Mouse (Mus musculus) erythroblast, embryonic 14.5 days (primary cell): ENCODE data around the gene Faf1. TPM values are rescaled to one million over a fixed set of nuclear protein-coding genes. Genes with fewer than 3 reads are reported as not detected.

Source experiments
- H3K27me3 ChIP-seq: 2 replicates; pipeline ENCODE4 v1.6.1; 2012; ENCODE audit warnings: inconsistent platforms; ENCODE audit not compliant: control insufficient read depth
- H3K36me3 ChIP-seq: 2 replicates; pipeline ENCODE4 v1.6.1; 2012; ENCODE audit warnings: mild to moderate bottlenecking, inconsistent platforms; ENCODE audit not compliant: control insufficient read depth
- H3K4me1 ChIP-seq: 2 replicates; pipeline ENCODE4 v1.6.1; 2012; ENCODE audit warnings: inconsistent platforms; ENCODE audit not compliant: control insufficient read depth
- H3K4me3 ChIP-seq: replicated peaks from 2 replicates; pipeline ENCODE3; 2012; ENCODE audit warnings: moderate library complexity, mild to moderate bottlenecking, inconsistent platforms
- H3K9me3 ChIP-seq: 2 replicates; pipeline ENCODE4 v1.6.1; 2012; ENCODE audit warnings: low read length, inconsistent platforms, mixed read lengths; ENCODE audit not compliant: control insufficient read depth
- GATA1 ChIP-seq: IDR thresholded peaks from 2 replicates; pipeline ENCODE4 v1.6.1; 2012; ENCODE audit warnings: low read length, inconsistent platforms, mixed read lengths
- TAL1 ChIP-seq: IDR thresholded peaks from 3 replicates; pipeline ENCODE4 v1.6.1; 2012; ENCODE audit warnings: low read length, inconsistent platforms, mixed read lengths
- polyA plus RNA-seq: library from polyadenylated mRNA; stranded (reverse); fragments of >175 nt; gene quantifications from 2 replicates; pipeline ENCODE4 v1.2.3, GENCODE M21; 2012

Gene Faf1
- polyA plus RNA-seq, 1 experiment: 0.77 TPM

DNA sequence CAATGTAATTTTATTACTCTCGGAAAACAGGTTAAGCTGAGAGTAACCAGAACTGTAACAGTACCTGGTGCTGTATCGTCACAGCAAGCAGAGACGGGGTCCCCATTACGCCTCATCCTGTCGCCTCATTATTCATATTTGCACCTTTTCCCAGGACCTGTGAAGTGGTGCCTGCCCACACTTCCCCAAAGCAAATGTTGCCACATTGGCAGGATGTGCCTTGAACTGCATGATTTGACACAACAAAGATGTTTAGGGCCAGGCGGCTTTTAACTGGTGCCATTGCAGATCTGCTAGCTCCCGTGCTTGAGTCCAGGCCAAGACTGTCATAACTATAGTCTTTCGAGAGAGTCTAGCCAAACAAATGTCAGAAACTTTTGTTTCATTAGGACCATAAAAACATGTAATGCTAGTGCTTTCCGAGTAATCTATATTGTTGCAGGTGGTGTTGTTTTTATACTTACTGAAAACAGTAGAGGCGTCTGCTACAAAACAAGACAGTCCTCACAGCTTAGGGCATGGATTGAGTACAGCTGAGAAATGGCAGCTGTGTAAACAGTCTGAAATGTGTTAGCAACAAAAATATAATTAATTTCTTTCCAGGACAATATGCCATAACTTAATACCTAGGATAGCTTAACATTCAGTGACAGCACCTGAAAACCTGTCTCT is 121.3 kb downstream of the Faf1 start:
- peaks cover 9% of the 10 kb centered on the region for H3K4me1 ChIP-seq
- H3K27me3 ChIP-seq: no peaks in the 10 kb centered on the region
- no peak overlapping the region for H3K4me3 ChIP-seq
- TF ChIP-seq TAL1: no peak
- no peak for TF ChIP-seq GATA1
- peaks cover 29% of the 10 kb centered on the region for H3K36me3 ChIP-seq
- H3K9me3 ChIP-seq: no peaks in the 10 kb centered on the region

DNA sequence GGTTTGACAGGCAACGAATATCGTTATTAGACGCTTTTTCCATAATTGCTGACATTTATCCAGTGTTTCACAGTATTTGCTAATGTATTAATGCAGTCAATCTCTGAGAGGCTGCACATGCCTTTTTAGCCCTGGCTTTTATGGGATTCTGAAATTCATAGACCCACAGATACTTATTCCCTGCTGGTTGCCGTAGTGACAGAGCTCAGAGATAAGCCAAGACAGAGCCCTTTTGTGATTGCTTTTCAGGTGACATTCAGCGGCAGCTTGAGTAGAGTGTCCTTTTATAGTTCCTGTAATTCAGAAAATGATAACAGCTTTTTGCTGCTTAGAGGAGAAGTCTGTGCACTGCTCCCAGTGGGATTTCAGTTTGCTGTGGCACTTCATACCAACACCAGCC is 130.0 kb downstream of the Faf1 start:
- Histone ChIP-seq H3K27me3 (no peaks in the 10 kb centered on the region), H3K9me3 (no peaks in the 10 kb centered on the region), H3K36me3 (peaks cover 4% of the 10 kb centered on the region; the same call in 1 of the 2 replicates), H3K4me3 (no peak overlapping the region), H3K4me1 (peaks cover 6% of the 10 kb centered on the region)
- TF ChIP-seq TAL1 (no peak), GATA1 (no peak)

DNA sequence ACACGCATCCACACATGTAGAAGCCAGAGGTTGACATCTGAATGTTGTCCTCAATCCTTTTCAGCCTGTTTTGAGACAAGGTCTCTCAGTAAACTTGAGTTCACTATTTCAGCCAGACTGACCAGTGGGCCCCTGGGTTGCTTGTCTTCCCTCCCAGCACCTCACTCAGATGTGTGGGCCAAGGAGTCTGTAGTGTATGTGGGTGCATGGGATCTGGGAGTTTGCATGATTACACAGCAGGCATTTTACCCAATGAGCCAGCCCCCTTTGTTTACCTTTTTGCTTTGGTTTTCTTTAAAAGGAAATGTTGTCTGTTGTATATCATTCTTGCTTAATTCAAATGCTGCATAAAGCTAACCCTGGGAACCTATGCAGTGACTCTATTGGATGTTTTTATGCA is 138.8 kb downstream of the Faf1 start:
- TF ChIP-seq TAL1 (no peak), GATA1 (no peak)
- Histone ChIP-seq H3K9me3 (no peaks in the 10 kb centered on the region), H3K4me1 (peaks cover 9% of the 10 kb centered on the region), H3K4me3 (no peak overlapping the region), H3K27me3 (no peaks in the 10 kb centered on the region), H3K36me3 (no peaks in the 10 kb centered on the region; the same call in 1 of the 2 replicates)

DNA sequence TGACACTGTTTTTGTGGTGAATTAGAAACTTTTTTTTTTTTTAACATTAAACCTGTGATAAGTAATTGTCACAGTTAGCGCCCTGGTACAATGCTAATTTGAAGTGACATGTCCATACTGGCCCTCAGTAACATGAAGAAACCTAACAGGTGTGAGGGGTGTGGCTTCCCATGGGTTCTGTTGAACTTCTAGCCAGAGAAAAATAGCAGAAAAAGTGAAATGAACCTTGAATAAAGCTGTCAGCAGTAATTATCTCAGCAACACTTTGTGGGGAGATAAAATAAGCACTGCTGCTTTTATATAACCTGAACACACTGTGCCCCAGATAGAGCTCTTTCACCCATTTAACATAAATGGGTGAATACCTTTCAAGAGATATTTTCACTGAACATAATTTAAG is 139.2 kb downstream of the Faf1 start:
- H3K27me3 ChIP-seq: no peaks in the 10 kb centered on the region
- TF ChIP-seq TAL1: no peak

DNA sequence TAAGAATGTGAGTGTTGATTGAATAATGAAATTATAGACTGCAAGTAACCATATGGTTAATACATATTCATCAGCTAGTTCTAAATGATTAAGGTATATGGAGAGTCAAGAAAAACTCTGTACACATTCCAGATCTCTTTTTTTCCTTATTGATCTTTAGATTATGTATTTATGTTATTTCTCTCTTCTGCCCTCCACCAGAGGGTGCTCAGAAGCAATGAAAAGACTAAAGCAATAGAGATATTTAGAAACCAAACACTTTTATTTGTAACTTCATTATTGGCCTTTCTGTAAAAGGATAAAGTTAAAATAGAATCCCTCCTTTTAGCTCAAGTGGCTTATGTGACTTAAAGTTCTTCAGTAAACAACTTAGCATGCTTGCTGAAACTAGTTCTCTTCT is 143.1 kb downstream of the Faf1 start:
- Histone ChIP-seq H3K4me3 (no peak overlapping the region), H3K27me3 (no peaks in the 10 kb centered on the region), H3K36me3 (no peaks in the 10 kb centered on the region; the same call in 1 of the 2 replicates), H3K4me1 (peaks cover 9% of the 10 kb centered on the region), H3K9me3 (no peaks in the 10 kb centered on the region)
- TF ChIP-seq GATA1 (no peak), TAL1 (no peak)

More for the DNA sequence above, 139.2 kb downstream of the Faf1 start:
- no peaks in the 10 kb centered on the region for H3K9me3 ChIP-seq
- peaks cover 9% of the 10 kb centered on the region for H3K4me1 ChIP-seq
- no peaks in the 10 kb centered on the region; the same call in 1 of the 2 replicates for H3K36me3 ChIP-seq
- no peak overlapping the region for H3K4me3 ChIP-seq

DNA sequence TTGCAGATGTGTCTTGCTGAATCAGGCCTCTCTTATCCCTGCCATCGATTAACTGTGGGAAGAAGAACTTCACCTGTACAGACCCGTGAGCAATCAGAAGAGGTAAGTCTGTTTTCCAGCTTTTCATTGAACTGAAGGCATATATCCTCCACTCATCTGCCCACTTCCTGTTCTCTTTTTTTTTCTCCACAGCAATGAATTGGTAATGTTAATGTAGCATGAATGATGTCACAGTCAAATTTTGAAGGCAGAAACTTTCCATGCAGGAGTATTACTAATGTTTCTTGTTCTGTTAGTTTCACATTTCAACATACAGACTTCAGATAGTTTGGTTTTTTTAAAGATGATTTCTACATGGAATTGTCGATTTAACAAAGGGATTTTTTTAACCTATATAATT is 153.4 kb downstream of the Faf1 start:
- TF ChIP-seq TAL1 (no peak), GATA1 (no peak)
- no peak overlapping the region for H3K4me3 ChIP-seq

DNA sequence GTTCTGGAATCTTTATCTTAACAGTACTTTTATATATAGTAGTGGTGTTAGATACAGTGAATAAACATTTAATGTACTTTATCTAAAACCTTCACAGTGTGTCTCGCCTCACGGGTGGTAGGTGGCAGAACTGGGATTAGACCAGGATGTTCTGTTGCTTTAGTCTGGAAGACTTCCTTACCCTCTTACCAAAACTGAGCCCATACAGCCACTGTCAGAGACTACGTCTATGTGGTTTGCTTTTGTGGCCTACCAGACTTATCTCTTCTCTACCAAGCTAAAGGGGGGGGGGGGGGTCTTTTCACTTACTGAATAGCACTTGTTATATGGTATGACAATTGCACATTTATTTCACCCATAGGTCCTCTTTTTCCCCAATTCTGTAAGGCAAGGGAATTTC is 181.5 kb downstream of the Faf1 start:
- Histone ChIP-seq H3K27me3 (no peaks in the 10 kb centered on the region), H3K4me1 (no peaks in the 10 kb centered on the region), H3K36me3 (peaks cover 8% of the 10 kb centered on the region), H3K4me3 (no peak overlapping the region), H3K9me3 (no peaks in the 10 kb centered on the region)
- TF ChIP-seq GATA1: no peak
- no peak for TF ChIP-seq TAL1

More for the DNA sequence above, 153.4 kb downstream of the Faf1 start:
- no peaks in the 10 kb centered on the region for H3K9me3 ChIP-seq
- H3K36me3 ChIP-seq: peaks cover 25% of the 10 kb centered on the region
- no peaks in the 10 kb centered on the region for H3K4me1 ChIP-seq
- H3K27me3 ChIP-seq: no peaks in the 10 kb centered on the region

DNA sequence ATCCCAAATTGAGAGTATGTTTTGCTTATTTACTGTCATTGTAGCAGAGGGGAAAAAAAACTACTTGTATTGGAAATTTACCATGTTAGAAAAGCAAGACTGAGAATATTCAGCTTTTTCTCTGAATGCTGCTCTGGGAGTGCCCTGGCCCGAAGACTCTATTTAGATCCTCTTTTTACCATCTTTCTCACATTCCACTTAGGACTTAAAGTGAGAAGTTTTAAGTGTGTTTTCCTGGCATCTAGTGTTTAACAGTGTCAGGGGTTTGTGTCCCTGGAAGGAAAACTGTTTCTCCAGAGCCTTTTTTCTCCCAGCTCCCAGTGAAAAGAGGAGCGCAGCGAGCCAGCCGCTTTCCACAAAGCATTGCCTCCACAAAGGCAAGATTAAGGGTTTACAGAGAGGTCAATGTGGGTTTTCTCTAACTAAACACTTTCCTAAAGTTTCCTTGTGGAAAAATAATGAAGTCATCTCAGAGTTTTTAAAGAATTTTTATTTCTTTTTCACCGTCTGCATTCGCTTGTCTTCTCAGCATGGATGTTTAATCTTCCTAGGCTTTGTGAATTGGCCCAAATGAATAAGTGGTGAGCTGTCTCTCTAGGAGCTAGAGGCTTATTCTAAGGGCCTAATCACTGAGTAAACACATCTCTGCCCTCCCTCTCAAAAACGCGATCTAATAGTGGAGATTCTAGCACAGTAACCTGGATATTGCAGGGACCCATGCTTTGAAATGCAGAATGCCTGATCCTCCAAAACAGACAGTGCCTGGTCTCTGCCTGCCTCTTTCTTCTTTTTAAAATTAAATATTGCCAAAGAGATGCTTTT is 182.4 kb downstream of the Faf1 start:
- H3K9me3 ChIP-seq: no peaks in the 10 kb centered on the region
- H3K4me3 ChIP-seq: no peak overlapping the region
- no peaks in the 10 kb centered on the region for H3K27me3 ChIP-seq
- TF ChIP-seq TAL1: no peak
- no peak for TF ChIP-seq GATA1
- H3K36me3 ChIP-seq: peaks cover 10% of the 10 kb centered on the region
- H3K4me1 ChIP-seq: no peaks in the 10 kb centered on the region

DNA sequence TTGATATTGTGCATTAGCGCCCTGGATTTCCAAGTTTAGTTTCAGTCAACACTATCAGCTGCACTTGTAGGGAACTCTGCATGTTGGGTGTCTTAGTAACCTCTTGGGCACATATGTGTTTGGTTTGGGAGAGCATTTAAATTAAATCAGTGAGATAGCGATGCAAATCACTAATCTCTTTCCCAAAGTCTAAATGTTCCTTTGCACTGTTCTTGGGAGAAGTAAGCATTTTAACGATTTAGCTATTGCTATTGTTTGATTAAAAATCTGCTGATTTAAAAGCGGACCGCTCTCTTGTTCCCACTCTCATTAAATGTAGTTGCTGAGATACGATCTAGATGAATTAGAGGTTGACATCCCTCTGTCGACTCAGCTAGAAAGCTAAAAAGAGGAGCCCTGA is 183.0 kb downstream of the Faf1 start:
- Histone ChIP-seq H3K9me3 (no peaks in the 10 kb centered on the region), H3K4me3 (no peak overlapping the region), H3K36me3 (peaks cover 12% of the 10 kb centered on the region), H3K27me3 (no peaks in the 10 kb centered on the region), H3K4me1 (no peaks in the 10 kb centered on the region)
- TF ChIP-seq GATA1 (no peak), TAL1 (no peak)
